Mouse (Mus musculus) skeletal muscle tissue, adult 2 months (tissue): ENCODE data around the gene Ssh3.
A peak's percentile ranks its signal among the peaks of the same experiment; 100 is the strongest.

Source experiments
- DNase-seq: peaks from one replicate; pipeline ENCODE4 v3.0.0-alpha.2; 2012; ENCODE audit warnings: low read depth, low spot score

The Ssh3 gene

GRCm38 (mm10) chr19:4268566-4269361 is at the start of gene Ssh3:
Gene Ssh3, minus strand, starts transcription at chr19:4269180.
- peak; percentile 44 for DNase-seq

- no peak for DNase-seq
Measured at GRCm38 (mm10) chr19:4317181-4317580, 48.2 kb upstream of the Ssh3 start.

- no peak for DNase-seq
Measured at GRCm38 (mm10) chr19:4315223-4315944, 46.4 kb upstream of the Ssh3 start.

- peak; percentile 86 for DNase-seq
Measured at GRCm38 (mm10) chr19:4309776-4310185, 40.8 kb upstream of the Ssh3 start.

GRCm38 (mm10) chr19:4309302-4309701 is 40.3 kb upstream of the Ssh3 start:
- DNase-seq: no peak

GRCm38 (mm10) chr19:4306190-4306577 is 37.2 kb upstream of the Ssh3 start, which contains the start of gene Grk2:
Gene Grk2, minus strand, starts transcription at chr19:4306222.
- DNase-seq: peak; percentile 45

- no peak for DNase-seq
Measured at GRCm38 (mm10) chr19:4305491-4306189, 36.7 kb upstream of the Ssh3 start.

- no peak for DNase-seq
Measured at GRCm38 (mm10) chr19:4304871-4305321, 35.9 kb upstream of the Ssh3 start.

GRCm38 (mm10) chr19:4304251-4304821 is 35.4 kb upstream of the Ssh3 start:
- peak; percentile 38 for DNase-seq

GRCm38 (mm10) chr19:4303640-4303995 is 34.6 kb upstream of the Ssh3 start:
- DNase-seq: no peak

GRCm38 (mm10) chr19:4302936-4303639 is 34.1 kb upstream of the Ssh3 start:
- DNase-seq: peak; percentile 80

GRCm38 (mm10) chr19:4301735-4302651 is 33.0 kb upstream of the Ssh3 start:
- DNase-seq: peak; percentile 63

GRCm38 (mm10) chr19:4300852-4301734 is 32.1 kb upstream of the Ssh3 start:
- DNase-seq: no peak

- peak; percentile 75 for DNase-seq
Measured at GRCm38 (mm10) chr19:4300271-4300704, 31.3 kb upstream of the Ssh3 start.

GRCm38 (mm10) chr19:4299574-4300270 is 30.7 kb upstream of the Ssh3 start:
- no peak for DNase-seq

GRCm38 (mm10) chr19:4299126-4299525 is 30.1 kb upstream of the Ssh3 start:
- no peak for DNase-seq

GRCm38 (mm10) chr19:4298322-4299121 is 29.5 kb upstream of the Ssh3 start:
- DNase-seq: no peak

- DNase-seq: no peak
Measured at GRCm38 (mm10) chr19:4297851-4298250, 28.9 kb upstream of the Ssh3 start.
